Mouse (Mus musculus): ENCODE results near the gene Commd7. TPM values are rescaled to one million over a fixed set of nuclear protein-coding genes. Genes with fewer than 3 reads are reported as not detected.

Gene Commd7
- total and polyA plus RNA-seq, 2 experiments from 2014 or later: 10.5 to 45.5 TPM

- H3K27ac ChIP-seq (ENCODE audit: low read depth): no peak overlapping the region
- H3K9ac ChIP-seq (replicated peaks; ENCODE audit: low read depth, low read length): no peak overlapping the region
- H3K9me3 ChIP-seq (replicated peaks; ENCODE audit: control insufficient read depth, low read length): no peaks in the 10 kb centered on the region
- no peak overlapping the region for H3K4me3 ChIP-seq (ENCODE audit: low read depth, low read length)
- no peaks in the 10 kb centered on the region for H3K4me1 ChIP-seq (ENCODE audit: control insufficient read depth, insufficient read depth)
- ATAC-seq (ENCODE audit: insufficient read depth, low read depth): no peak
- 60% methylated on average over 10 of the region's 10 CpGs for WGBS
- H3K27me3 ChIP-seq (ENCODE audit: control insufficient read depth, insufficient read depth, low read length): no peaks in the 10 kb centered on the region
- no peak for TF ChIP-seq CTCF (IDR thresholded peaks at IDR 0.05; ENCODE audit: low read depth)
- TF ChIP-seq EP300 (IDR thresholded peaks at IDR 0.05; ENCODE audit: low read depth): no peak
- H3K36me3 ChIP-seq (replicated peaks; ENCODE audit: control insufficient read depth, insufficient read depth, low read length): peaks cover 74% of the 10 kb centered on the region
- H3K4me2 ChIP-seq (ENCODE audit: low read depth, low read length): no peak overlapping the region
- DNase-seq (ENCODE audit: low spot score): no peak
Observed at GRCm38 (mm10) chr2:153618889-153619288, 13.7 kb downstream of the Commd7 start.

- Histone ChIP-seq H3K9me3 (replicated peaks; ENCODE audit: control insufficient read depth, low read length) (no peaks in the 10 kb centered on the region), H3K36me3 (replicated peaks; ENCODE audit: control insufficient read depth, insufficient read depth, low read length) (peaks cover 70% of the 10 kb centered on the region), H3K27ac (ENCODE audit: low read depth) (no peak overlapping the region), H3K27me3 (ENCODE audit: control insufficient read depth, insufficient read depth, low read length) (no peaks in the 10 kb centered on the region), H3K4me1 (ENCODE audit: control insufficient read depth, insufficient read depth) (no peaks in the 10 kb centered on the region), H3K9ac (replicated peaks; ENCODE audit: low read depth, low read length) (no peak overlapping the region), H3K4me3 (ENCODE audit: low read depth, low read length) (no peak overlapping the region), H3K4me2 (ENCODE audit: low read depth, low read length) (no peak overlapping the region)
- ATAC-seq (ENCODE audit: insufficient read depth, low read depth): no peak
- DNase-seq (ENCODE audit: low spot score): no peak
- WGBS: 86% methylated on average over 6 of the region's 6 CpGs
- TF ChIP-seq CTCF (IDR thresholded peaks at IDR 0.05; ENCODE audit: low read depth): no peak
- no peak for TF ChIP-seq EP300 (IDR thresholded peaks at IDR 0.05; ENCODE audit: low read depth)
Observed at GRCm38 (mm10) chr2:153618439-153618838, 14.1 kb downstream of the Commd7 start.

GRCm38 (mm10) chr2:153616893-153617292 lies 15.7 kb downstream of the Commd7 start:
- H3K9me3 ChIP-seq (replicated peaks; ENCODE audit: control insufficient read depth, low read length): no peaks in the 10 kb centered on the region
- DNase-seq (ENCODE audit: low spot score) (no peak), ATAC-seq (ENCODE audit: insufficient read depth, low read depth) (no peak)
- H3K36me3 ChIP-seq (replicated peaks; ENCODE audit: control insufficient read depth, insufficient read depth, low read length): peaks cover 55% of the 10 kb centered on the region
- H3K4me1 ChIP-seq (ENCODE audit: control insufficient read depth, insufficient read depth): peaks cover 6% of the 10 kb centered on the region; the same call in 1 of the 2 replicates
- TF ChIP-seq EP300 (IDR thresholded peaks at IDR 0.05; ENCODE audit: low read depth): no peak
- no peak for TF ChIP-seq CTCF (IDR thresholded peaks at IDR 0.05; ENCODE audit: low read depth)
- H3K27ac ChIP-seq (ENCODE audit: low read depth): no peak overlapping the region
- H3K9ac ChIP-seq (replicated peaks; ENCODE audit: low read depth, low read length): no peak overlapping the region
- no peak overlapping the region for H3K4me3 ChIP-seq (ENCODE audit: low read depth, low read length)
- no peaks in the 10 kb centered on the region for H3K27me3 ChIP-seq (ENCODE audit: control insufficient read depth, insufficient read depth, low read length)
- no peak overlapping the region for H3K4me2 ChIP-seq (ENCODE audit: low read depth, low read length)
- 91% methylated on average over 3 of the region's 3 CpGs for WGBS

GRCm38 (mm10) chr2:153612594-153613281 lies 19.8 kb downstream of the Commd7 start:
- Histone ChIP-seq H3K4me1 (ENCODE audit: control insufficient read depth, insufficient read depth) (peaks cover 26% of the 10 kb centered on the region), H3K27me3 (ENCODE audit: control insufficient read depth, insufficient read depth, low read length) (no peaks in the 10 kb centered on the region), H3K27ac (ENCODE audit: low read depth) (no peak overlapping the region), H3K9me3 (replicated peaks; ENCODE audit: control insufficient read depth, low read length) (no peaks in the 10 kb centered on the region), H3K36me3 (replicated peaks; ENCODE audit: control insufficient read depth, insufficient read depth, low read length) (peaks cover 14% of the 10 kb centered on the region; the same call in 1 of the 2 replicates), H3K4me3 (ENCODE audit: low read depth, low read length) (no peak overlapping the region), H3K9ac (replicated peaks; ENCODE audit: low read depth, low read length) (no peak overlapping the region), H3K4me2 (ENCODE audit: low read depth, low read length) (no peak overlapping the region)
- WGBS: 35% methylated on average over 3 of the region's 3 CpGs
- ATAC-seq (ENCODE audit: insufficient read depth, low read depth): no peak
- TF ChIP-seq CTCF (IDR thresholded peaks at IDR 0.05; ENCODE audit: low read depth) (no peak), EP300 (IDR thresholded peaks at IDR 0.05; ENCODE audit: low read depth) (no peak)
- no peak for DNase-seq (ENCODE audit: low spot score)

GRCm38 (mm10) chr2:153611743-153612142 lies 20.8 kb downstream of the Commd7 start:
- WGBS: 86% methylated on average over 1 of the region's 1 CpGs
- H3K4me3 ChIP-seq (ENCODE audit: low read depth, low read length): no peak overlapping the region
- H3K9me3 ChIP-seq (replicated peaks; ENCODE audit: control insufficient read depth, low read length): no peaks in the 10 kb centered on the region
- ATAC-seq (ENCODE audit: insufficient read depth, low read depth): no peak
- H3K9ac ChIP-seq (replicated peaks; ENCODE audit: low read depth, low read length): no peak overlapping the region
- H3K4me1 ChIP-seq (ENCODE audit: control insufficient read depth, insufficient read depth): peaks cover 29% of the 10 kb centered on the region
- TF ChIP-seq CTCF (IDR thresholded peaks at IDR 0.05; ENCODE audit: low read depth) (no peak), EP300 (IDR thresholded peaks at IDR 0.05; ENCODE audit: low read depth) (no peak)
- H3K36me3 ChIP-seq (replicated peaks; ENCODE audit: control insufficient read depth, insufficient read depth, low read length): 0 out of 2 replicates have a peak, but pooled peaks cover 6% of the 10 kb centered on the region
- no peak overlapping the region for H3K27ac ChIP-seq (ENCODE audit: low read depth)
- H3K4me2 ChIP-seq (ENCODE audit: low read depth, low read length): no peak overlapping the region
- no peaks in the 10 kb centered on the region for H3K27me3 ChIP-seq (ENCODE audit: control insufficient read depth, insufficient read depth, low read length)
- no peak for DNase-seq (ENCODE audit: low spot score)

- H3K27ac ChIP-seq (ENCODE audit: low read depth): peak overlapping the region; percentile 67
- DNase-seq (ENCODE audit: low spot score) (no peak), ATAC-seq (ENCODE audit: insufficient read depth, low read depth) (no peak)
Observed at GRCm38 (mm10) chr2:153611241-153611630, 21.3 kb downstream of the Commd7 start.

More at GRCm38 (mm10) chr2:153611241-153611630, 21.3 kb downstream of the Commd7 start:
- H3K4me3 ChIP-seq (ENCODE audit: low read depth, low read length): no peak overlapping the region
- 65% methylated on average over 7 of the region's 7 CpGs for WGBS
- no peak overlapping the region for H3K4me2 ChIP-seq (ENCODE audit: low read depth, low read length)
- H3K9me3 ChIP-seq (replicated peaks; ENCODE audit: control insufficient read depth, low read length): no peaks in the 10 kb centered on the region
- H3K4me1 ChIP-seq (ENCODE audit: control insufficient read depth, insufficient read depth): peaks cover 29% of the 10 kb centered on the region
- H3K36me3 ChIP-seq (replicated peaks; ENCODE audit: control insufficient read depth, insufficient read depth, low read length): 0 out of 2 replicates have a peak, but pooled peaks cover 3% of the 10 kb centered on the region
- no peaks in the 10 kb centered on the region for H3K27me3 ChIP-seq (ENCODE audit: control insufficient read depth, insufficient read depth, low read length)
- peak overlapping the region; percentile 32; the same call in 1 of the 2 replicates for H3K9ac ChIP-seq (replicated peaks; ENCODE audit: low read depth, low read length)
- TF ChIP-seq EP300 (IDR thresholded peaks at IDR 0.05; ENCODE audit: low read depth) (no peak), CTCF (IDR thresholded peaks at IDR 0.05; ENCODE audit: low read depth) (no peak)

All from heart, postnatal 0 days (tissue).